Mouse (Mus musculus) brain, embryonic 14.5 days (tissue): Measurements from ENCODE around the gene Gm14410. TPM values are rescaled to one million over a fixed set of nuclear protein-coding genes. Genes with fewer than 3 reads are reported as not detected.
"Not testable (repeated sequence)": the region's sequence is repeated elsewhere in the genome, so short reads cannot be mapped to it uniquely, and the experiment has no call there.

ENCODE experiments used
- DNase-seq: peaks from one replicate; pipeline ENCODE4 v3.0.0-alpha.2; 2011; ENCODE audit warnings: low read depth
- polyA plus RNA-seq: library from polyadenylated mRNA; depleted of rRNA; stranded (reverse); fragments of >200 nt; gene quantifications from 2 replicates; pipeline ENCODE4 v1.2.3, GENCODE M21; 2012; rRNA removed

Gene Gm14410
- polyA plus RNA-seq: 27.7 and 30.4 TPM in 2 replicates

DNA sequence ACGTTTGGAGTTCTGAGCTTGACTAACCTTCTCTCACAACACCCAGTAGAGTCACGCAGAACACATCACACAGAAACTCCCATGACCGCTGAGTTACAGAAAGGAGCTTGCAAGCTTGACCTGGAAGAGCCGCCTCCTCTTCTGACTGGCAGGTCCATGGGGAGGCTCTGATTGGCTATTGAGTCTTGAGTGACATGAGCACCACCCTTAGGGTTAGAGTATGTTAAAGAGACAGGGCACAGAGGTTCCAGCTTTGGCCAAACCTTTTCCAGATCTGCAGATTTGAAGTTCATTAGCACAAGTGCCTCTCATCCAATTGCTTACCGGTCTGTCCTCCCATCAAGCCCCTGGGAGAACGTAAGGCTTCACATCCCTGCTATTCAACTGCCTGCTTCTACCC, at the start of gene Gm14410:
Gm14410 (minus strand) TSS at position 81 of the 400 bp plus-strand sequence.
- not testable (repeated sequence) for DNase-seq

DNA sequence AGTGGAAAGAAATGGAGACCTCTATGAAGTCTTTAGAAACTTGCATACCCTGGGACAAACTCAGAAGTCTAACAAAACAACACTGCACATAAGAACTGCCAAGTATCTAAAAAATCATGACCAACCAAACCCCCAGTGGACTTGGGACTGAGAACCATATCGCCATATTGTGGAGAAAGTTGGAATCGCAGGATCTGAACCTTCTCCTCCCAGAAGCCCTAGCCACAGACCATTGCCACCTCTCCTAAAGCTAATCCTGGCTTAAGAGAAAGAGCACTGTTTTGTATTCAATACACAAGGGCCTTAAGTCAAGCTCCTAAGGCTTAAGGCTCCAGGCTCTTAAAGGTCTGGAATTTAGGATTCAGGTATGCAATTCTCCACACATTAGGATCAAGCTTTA, 41.2 kb upstream of the Gm14410 start:
- not testable (repeated sequence) for DNase-seq

DNA sequence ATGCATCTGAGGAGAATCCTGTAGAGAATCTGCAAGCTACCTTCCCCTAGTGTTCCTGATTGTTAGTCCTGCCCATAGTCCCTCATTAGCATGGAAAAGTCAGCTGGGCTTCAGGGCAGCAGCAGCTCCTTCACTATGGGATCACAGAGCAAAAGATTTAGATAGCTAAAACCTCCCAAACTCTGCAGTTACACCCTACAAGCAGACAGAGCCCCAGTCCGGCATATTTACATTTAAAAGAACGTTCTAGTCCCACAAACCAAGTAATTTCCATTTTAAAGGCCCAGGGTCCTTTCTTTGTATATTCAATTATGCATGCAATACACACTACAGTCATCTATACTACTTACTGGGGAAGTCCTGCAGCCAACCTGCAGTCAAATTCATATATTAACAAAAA, 24.2 kb upstream of the Gm14410 start:
- DNase-seq: peak; percentile 1

DNA sequence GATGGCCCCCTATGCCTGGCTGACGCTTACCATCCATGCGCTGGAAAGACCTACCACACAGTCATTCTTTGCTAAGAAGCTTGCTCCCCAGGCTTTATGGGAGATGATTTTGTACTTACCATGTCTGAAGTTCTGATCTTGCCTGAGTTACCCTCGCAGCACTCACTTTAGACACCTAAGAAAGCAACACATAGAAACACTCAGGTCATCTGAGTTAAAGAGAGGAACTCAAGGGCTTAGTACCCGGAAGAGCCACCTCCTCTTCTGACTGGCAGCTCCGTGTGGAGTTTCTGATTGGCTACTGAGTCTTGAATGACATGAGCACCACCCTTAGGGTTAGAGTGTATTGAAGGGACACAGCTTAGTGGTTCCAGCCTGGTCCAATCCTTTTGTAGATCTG, 33.5 kb downstream of the Gm14410 start:
- DNase-seq: not testable (repeated sequence)

Other genes starting within 250 kb of the Gm14410 start
- 2.9 TPM in 2 replicates for gene Gm14419, start 205.5 kb downstream of the Gm14410 start, polyA plus RNA-seq
- not detected in 2 replicates for gene Gm14401, start 132.1 kb downstream of the Gm14410 start, polyA plus RNA-seq
- not detected in 2 replicates for gene Gm14409, start 60.6 kb upstream of the Gm14410 start, polyA plus RNA-seq
- 0.19 and 0.33 TPM in 2 replicates for gene Gm14412, start 117.9 kb upstream of the Gm14410 start, polyA plus RNA-seq
- 3.6 and 4.7 TPM in 2 replicates for gene Gm14418, start 191.9 kb upstream of the Gm14410 start, polyA plus RNA-seq